Mouse (Mus musculus) brain, embryonic 14.5 days (tissue): ENCODE measurements around the gene Cadps2. TPM values are rescaled to one million over a fixed set of nuclear protein-coding genes. Genes with fewer than 3 reads are reported as not detected.

ENCODE experiments used
- DNase-seq: peaks from one replicate; pipeline ENCODE4 v3.0.0-alpha.2; 2011; ENCODE audit warnings: low read depth
- CTCF ChIP-seq: fragments of 200-500 bp; IDR thresholded peaks from 2 replicates; pipeline ENCODE4 v1.5.1; 2012; ENCODE audit warnings: inconsistent platforms, mild to moderate bottlenecking, moderate library complexity, borderline replicate concordance; ENCODE audit not compliant: insufficient read depth, insufficient read length; ENCODE audit errors: extremely low read depth
- POLR2A ChIP-seq: fragments of 200-500 bp; IDR thresholded peaks from 2 replicates; pipeline ENCODE4 v1.6.1; 2012; ENCODE audit warnings: mild to moderate bottlenecking, inconsistent platforms, borderline replicate concordance; ENCODE audit not compliant: poor library complexity, insufficient read depth, insufficient read length, severe bottlenecking; ENCODE audit errors: extremely low read depth
- polyA plus RNA-seq: library from polyadenylated mRNA; depleted of rRNA; stranded (reverse); fragments of >200 nt; gene quantifications from 2 replicates; pipeline ENCODE4 v1.2.3, GENCODE M21; 2012

Cadps2 gene
- polyA plus RNA-seq, 1 experiment: 7.7 TPM

DNA sequence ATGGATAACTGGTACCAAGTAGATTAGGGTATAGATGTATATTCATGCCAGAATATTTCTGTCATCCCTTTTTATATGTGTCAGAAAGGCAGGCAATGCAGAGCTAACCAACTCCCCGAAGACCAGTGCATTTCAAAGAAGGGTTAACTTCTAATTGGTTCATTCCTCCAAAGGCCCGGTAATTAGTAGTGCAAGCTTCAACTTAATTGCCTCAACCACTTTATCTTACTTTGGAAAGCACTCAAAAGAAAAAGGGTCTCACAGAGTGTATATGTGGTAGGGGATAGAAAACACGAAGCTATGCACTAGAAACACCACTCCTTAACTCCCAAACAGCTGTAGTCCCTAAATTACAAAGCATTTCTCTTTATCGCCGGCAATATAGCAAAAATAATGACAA lies 90.4 kb downstream of the Cadps2 start:
- DNase-seq: peak; percentile 77
- TF ChIP-seq CTCF (no peak), POLR2A (no peak)

DNA sequence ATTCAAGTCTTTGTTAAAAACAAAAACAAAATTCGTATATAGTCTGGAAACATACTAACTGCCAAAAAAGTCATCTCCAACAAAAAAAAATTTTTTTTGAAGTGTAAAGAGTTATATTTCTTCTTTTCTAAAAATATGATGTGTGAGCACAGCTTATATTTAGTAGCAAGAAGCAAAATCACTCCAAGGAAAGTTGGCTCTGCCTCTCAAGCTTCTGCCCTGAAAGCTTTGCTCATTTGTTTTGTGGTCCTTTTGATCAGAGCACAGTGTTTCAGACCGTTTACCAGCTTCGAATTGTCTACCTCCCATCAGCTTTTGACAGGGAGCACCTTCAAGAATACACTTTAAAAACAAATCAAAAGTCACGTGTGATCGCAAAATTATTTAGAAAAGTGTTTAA lies 99.2 kb downstream of the Cadps2 start:
- DNase-seq: no peak
- no peak for TF ChIP-seq POLR2A

DNA sequence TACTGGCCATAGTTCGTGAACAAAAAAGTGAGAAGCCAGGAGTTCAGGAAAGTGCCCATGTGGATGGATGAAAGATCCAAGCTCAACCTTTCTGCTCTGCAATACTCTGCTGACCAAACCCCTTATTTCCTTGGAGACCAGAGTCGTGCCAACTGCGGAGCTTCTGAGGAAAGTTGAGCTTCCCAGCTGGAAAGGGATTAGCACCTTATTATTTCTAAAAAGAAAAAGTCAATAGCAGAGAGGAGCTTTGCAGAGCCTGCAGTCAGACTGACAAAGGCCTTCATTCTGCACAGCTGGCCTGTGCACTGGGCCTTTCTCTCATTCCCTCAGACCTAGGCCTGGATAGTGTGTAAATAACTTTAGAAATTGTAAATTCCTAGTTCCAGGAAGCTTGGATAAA lies 106.5 kb downstream of the Cadps2 start:
- TF ChIP-seq POLR2A (no peak), CTCF (no peak)
- peak; percentile 55 for DNase-seq

DNA sequence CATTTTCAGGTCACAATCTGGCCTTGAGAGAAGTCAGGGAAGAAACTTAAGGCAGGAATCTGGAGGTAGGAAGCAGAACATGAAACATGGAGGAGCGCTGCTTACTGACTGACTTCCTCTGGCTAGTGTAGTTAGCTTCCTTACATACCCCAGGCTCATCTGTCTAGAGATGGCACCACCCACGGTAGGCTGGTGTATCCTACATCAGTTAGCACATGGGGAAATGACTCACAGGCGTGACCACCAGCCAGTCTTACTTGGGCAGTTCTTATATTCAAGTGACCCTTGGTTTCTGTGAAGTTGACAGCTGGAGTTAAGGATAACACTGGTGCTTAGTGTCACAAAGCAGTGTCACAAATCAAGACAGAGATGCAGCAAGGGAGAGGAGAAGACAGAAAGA lies 110.6 kb downstream of the Cadps2 start:
- DNase-seq: no peak
- TF ChIP-seq CTCF (no peak), POLR2A (no peak)

DNA sequence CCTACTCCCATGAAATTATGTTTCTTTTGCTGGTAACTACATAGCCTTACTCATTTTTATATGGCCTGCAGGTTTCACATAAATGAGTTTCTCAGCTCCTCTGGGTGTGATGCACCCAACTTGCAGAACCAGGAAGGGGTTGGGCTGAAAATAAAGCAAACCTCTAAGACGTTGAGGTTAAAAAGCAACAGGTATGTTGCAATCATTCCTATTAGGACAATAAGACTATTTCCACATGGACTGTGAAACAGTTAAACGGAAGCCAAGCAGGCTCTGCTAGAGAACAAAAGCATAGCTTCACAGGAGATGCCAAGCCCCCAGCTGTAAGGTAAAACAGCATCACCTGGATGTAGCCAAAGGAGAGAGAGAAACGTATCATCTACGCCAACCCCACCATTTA lies 115.5 kb downstream of the Cadps2 start:
- no peak for DNase-seq
- TF ChIP-seq POLR2A: no peak
- no peak for TF ChIP-seq CTCF

DNA sequence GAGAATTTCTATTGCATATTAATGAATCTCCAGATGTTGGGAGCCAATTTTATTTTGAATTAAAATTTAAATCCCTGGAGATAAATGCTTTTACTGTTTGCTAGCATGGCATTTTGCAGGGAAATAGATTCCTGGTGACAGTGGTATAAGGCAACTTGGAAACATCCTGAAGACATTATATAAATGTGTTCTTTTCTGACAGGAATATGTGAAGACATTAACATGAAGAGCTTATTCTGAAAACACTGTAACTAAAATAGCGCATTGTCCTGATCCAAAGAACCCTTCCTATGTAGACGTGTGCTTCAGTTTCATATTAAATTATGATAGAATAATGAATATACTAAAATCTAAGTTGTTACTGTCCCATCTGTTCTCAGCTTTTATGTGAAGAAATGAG lies 118.8 kb downstream of the Cadps2 start:
- TF ChIP-seq CTCF (no peak), POLR2A (no peak)

DNA sequence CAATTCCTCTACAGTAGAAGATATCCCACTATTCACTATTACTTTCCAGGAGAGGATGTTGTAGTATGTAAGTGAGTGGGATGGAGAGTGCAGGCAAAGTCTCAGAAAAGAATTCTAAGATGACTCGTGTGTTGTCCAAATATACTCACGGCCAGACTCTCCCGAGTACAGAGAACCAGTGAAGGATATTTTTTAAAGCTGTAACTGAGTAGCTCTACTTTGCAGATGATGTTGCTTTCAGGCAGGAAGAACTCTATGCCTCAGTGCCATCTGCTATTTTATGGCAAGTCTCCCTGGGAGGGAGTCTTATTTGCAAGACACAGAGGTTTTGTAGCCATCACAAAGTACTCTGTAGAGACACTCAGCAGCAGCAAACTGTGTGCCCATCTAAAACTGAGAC lies 131.7 kb downstream of the Cadps2 start:
- DNase-seq: no peak
- TF ChIP-seq CTCF: no peak
- TF ChIP-seq POLR2A: no peak

More for the DNA sequence above, 118.8 kb downstream of the Cadps2 start:
- DNase-seq: no peak

DNA sequence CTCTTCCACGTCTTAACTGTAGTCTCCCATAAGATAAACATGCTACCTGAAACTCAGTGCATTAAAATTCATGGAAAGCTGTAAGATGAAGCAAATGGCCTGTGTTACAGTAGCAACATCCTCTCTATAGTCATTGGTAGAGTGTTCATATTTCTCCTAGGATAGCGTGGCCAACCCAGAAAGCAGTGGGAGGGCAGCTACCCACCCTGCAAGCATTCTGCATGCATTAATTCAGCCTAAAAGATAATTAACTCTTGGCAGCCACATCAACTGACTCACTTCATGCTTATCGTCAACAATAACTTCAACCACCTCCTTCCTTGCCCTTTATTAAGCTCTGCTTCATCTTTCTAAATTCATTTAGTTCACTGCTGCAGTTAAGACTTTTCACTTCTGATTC lies 138.3 kb downstream of the Cadps2 start:
- TF ChIP-seq POLR2A: no peak
- TF ChIP-seq CTCF: no peak
- DNase-seq: peak; percentile 30

DNA sequence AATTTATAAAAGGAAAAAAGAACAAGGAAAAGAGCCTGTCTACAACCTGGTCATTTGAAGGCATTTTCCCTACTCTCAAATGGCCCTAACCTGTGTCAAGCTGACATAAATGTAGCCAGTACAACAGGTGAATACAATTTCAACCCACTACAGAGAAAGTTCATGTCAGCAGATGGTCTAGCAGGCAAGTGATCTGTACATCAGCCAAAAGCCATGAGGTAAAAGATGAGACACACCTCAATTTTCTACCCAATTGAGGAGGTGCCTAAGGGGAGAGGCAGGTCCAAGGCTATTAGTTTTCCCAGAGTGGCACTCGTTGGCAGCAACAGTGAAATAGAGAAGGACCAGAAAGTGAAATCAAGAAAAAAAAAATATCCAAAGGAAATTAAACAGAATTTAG lies 161.0 kb downstream of the Cadps2 start:
- DNase-seq: no peak
- TF ChIP-seq CTCF: no peak
- no peak for TF ChIP-seq POLR2A

DNA sequence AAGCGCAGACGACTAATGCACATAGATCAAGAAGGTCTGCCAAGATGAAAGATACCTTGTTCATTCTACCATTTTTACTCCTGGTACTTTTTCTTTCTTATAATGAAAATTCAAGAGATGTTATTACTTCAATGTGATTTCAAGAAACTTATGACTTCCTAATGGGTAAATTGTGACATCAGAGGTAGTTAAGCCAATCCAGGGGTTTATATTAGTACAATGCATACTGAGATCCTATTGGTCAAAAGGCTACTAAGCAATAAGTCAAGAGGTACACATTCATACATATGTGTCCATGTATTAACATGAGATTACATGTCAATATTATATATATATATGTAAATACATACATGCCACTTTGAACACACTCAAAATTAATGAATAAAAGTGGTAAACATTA lies 184.2 kb downstream of the Cadps2 start, which contains the start of gene Rnf148:
Rnf148 (minus strand) TSS at position 101 of the 400 bp plus-strand sequence.
- DNase-seq: no peak
- no peak for TF ChIP-seq POLR2A
- TF ChIP-seq CTCF: no peak

DNA sequence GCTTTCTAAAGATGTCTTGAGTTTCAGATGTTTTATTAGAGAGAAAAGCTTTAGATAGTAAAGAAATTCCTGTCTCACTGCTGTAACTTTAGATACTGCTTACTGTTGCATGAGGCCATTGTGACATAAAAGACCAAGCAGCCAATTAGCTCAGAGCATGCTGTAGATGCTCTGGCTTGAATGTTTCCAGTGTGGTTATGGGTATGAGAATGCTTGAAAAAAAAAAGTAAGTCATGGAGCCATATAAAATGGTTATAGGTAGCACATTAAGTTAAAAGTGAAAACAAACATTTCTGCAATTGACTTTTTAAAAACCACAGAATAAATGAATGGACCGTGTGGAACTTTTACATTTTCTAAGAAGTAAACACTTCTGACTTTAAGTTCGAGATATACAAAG lies 189.0 kb downstream of the Cadps2 start, which contains the start of gene Rnf133:
Rnf133 (minus strand) TSS at position 101 of the 400 bp plus-strand sequence.
- DNase-seq: no peak
- TF ChIP-seq POLR2A: no peak
- no peak for TF ChIP-seq CTCF

DNA sequence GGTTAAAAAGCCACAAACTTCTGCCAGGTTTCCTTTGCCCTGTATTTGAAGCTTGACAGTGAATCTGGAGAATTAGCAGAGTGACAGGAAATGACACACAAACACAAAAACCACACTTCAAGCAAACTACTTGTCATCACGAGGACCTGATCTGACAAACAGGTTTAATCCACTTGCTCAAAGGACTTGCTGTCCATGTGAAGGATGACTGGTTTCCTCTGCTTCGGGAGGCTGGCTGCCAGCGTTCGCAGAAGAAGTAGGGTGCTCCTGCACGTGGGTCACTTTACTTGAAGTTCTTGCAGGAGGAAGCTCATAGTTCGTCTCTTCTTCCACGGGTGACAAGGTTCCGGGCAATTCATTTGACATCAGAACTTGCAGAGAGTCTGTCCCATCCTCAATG lies 190.5 kb downstream of the Cadps2 start:
- TF ChIP-seq POLR2A: no peak
- no peak for TF ChIP-seq CTCF
- no peak for DNase-seq

DNA sequence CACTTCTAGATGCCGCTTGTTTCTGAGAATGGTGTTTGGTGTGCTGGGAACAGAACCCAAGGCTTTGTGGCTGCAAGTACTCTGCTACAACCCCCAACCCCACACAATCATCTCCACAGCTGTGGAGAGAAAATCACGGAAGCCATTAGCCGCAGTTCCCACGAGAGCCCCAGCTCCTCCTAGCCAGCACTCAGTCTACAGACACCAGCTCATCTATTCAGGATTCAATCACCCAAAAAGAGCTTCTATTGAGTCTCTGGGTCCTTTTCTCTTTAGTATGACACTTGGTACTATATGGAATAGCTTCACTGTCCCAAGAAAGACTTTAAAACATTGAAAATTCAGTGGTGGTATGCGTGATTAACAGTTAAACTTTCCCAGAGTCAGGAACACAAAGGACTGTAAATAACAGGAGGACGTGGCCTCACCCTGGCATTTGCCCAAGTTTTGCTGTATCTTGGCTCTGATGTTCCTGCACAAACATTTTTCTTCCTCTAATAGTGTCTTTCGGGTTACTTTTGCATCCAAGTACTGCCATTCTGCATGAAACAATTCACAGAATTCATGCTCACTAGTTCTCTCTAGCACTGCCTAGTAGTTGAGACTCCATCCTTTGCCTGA lies 191.5 kb downstream of the Cadps2 start:
- no peak for TF ChIP-seq POLR2A
- TF ChIP-seq CTCF: no peak
- DNase-seq: peak; percentile 60

DNA sequence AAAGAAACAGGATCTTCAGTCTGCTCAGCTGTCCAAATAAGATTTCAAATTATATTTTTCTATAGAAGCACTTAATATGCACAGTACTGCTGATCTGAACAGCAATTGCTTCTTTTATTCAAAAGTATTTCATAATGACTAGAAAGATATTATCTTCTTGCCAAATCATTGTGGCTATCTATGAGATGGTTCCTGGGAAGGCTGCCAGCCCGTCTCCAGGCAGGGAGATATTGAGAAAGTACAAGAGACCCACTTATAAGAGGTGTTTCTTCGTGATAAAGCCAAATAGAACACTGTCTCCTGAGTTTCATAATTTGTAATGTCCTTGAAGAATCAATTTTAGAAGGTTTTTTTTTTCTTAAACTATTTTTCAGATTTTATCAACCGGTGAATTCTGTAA lies 202.1 kb downstream of the Cadps2 start:
- TF ChIP-seq CTCF (no peak), POLR2A (no peak)
- peak; percentile 63 for DNase-seq

DNA sequence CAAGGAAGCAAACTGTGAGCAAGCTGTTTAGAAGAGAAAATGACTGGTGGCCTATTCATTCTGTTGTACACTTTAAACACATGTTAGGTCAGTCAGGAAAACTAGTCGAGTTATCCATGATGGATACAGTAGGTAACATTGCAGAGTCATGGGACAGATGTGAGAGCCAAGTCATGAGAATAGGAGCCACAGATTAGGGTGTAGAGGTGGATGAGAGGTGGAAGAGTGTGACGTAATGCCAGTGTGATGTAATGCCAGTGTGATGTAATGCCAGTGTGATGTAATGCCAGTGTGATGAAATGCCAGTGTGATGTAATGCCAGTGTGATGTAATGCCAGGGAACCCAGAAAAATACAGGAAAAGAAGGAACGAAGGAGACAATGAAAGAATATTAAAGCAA lies 204.0 kb downstream of the Cadps2 start:
- no peak for TF ChIP-seq CTCF
- no peak for TF ChIP-seq POLR2A
- DNase-seq: no peak

DNA sequence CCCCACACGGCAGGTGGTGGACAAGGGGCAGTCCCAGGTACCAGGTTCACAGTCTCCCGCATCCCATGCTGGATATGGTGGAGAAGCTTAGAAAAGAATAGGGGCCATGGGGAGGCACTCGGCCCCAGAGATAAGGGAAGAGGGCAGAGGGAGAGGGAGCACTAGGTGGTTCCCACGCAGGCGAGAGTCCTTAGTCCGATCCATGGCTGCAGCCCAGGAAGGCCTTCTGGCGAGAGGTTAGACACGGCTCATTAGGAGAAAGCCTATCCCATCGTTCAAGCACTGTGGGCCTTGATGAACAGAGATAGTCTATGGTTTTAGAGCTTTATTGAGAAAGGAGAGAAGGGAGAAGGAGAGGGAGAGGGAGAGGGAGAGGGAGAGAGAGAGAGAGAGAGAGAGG lies 205.2 kb downstream of the Cadps2 start:
- DNase-seq: no peak
- TF ChIP-seq POLR2A (no peak), CTCF (no peak)

DNA sequence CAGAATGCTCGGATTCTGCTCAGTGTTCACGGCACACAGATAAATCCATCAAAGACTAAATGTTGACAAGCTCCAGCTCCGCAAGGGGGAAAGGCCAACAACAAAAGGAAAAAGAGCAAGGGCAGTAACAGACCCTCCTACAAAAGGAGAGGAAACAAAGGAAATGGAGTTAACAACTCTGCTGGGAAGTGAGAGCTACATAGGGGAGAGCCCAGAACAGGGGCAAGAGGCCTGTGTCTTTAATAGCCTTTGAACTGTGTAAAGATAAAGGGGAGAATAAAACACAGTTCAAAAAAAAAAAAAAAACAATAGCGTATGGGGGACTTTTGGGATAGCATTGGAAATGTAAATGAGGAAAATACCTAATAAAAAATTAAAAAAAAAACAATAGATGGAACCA lies 208.8 kb downstream of the Cadps2 start:
- peak; percentile 6 for DNase-seq
- TF ChIP-seq CTCF (no peak), POLR2A (no peak)
